9 mouse cellular contexts compared by ENCODE assay signal in the genomic region with DNA sequence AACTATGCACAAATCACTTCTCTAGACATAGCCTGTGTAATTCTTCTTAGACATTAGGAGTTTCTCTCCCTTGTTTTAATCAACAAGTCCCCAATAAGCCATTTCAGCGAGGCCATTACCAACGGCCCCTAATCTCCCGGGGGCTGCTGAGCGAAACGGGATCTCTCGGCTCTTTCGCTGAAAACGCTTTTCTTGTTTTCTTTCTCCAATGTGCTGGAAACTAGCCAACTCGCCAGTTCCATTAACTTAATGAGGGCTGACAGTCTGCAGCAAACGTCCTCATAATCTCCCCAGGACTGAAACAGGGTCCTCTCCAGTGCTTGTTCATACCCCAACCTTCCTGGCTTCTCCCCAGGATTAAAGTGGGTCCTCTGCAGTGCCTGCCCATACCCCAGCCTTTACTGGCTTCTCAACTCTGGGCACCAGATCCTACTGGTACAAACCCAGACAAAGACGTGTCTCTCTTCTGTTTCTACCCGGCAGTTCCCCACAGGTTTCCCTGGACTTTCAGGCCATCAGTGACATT.
DNase-seq lines count a peak whose midpoint lies in the region; ATAC-seq lines count a peak whose summit lies in the region.
"Had no signal": no experiment of that assay in that cellular context is flagged by ENCODE, and none has a peak within 500 bp of the region (broad histone marks: within the 10 kb centered on the region; RNA-seq: fewer than 3 reads in every experiment).

No protein-coding gene starts in this region.

- no peak overlapping the region for H3K4me2 ChIP-seq in kidney, embryonic 14.5 days (replicated peaks; ENCODE audit: low read depth, low read length)
- peak overlapping the region; percentile 26; the same call in 1 of the 2 replicates for H3K4me2 ChIP-seq in hindbrain, embryonic 16.5 days (ENCODE audit: low read length)
- H3K4me2 ChIP-seq in midbrain, embryonic 14.5 days (ENCODE audit: low read length): 0 out of 2 replicates have a peak overlapping the region, but pooled peaks have one; percentile 10

- ATAC-seq in kidney, embryonic 14.5 days (ENCODE audit: low FRiP score, low TSS enrichment): no peak
- ATAC-seq in hindbrain, embryonic 16.5 days: peak; percentile 45; the same call in 1 of the 2 replicates
- no peak for ATAC-seq in midbrain, embryonic 14.5 days (ENCODE audit: low FRiP score, low TSS enrichment)
- ATAC-seq: Patski had no signal

- H3K4me1 ChIP-seq in kidney, embryonic 14.5 days (ENCODE audit: control insufficient read depth, insufficient read depth, low read length): peaks cover 26% of the 10 kb centered on the region
- peaks cover 14% of the 10 kb centered on the region for H3K4me1 ChIP-seq in hindbrain, embryonic 16.5 days (ENCODE audit: control insufficient read depth, insufficient read depth, low read depth, low read length)
- H3K4me1 ChIP-seq in midbrain, embryonic 14.5 days (ENCODE audit: control insufficient read depth, insufficient read depth, low read length): peaks cover 10% of the 10 kb centered on the region

- H3K4me3 ChIP-seq in kidney, embryonic 14.5 days (ENCODE audit: low read length): no peak overlapping the region
- no peak overlapping the region for H3K4me3 ChIP-seq in hindbrain, embryonic 16.5 days (ENCODE audit: low read length)
- no peak overlapping the region for H3K4me3 ChIP-seq in midbrain, embryonic 14.5 days (replicated peaks; ENCODE audit: low read depth, low read length)

- no peak overlapping the region for H3K9ac ChIP-seq in kidney, embryonic 14.5 days (ENCODE audit: low read depth, low read length)
- H3K9ac ChIP-seq in hindbrain, embryonic 16.5 days (ENCODE audit: low read depth, low read length): no peak overlapping the region
- no peak overlapping the region for H3K9ac ChIP-seq in midbrain, embryonic 14.5 days (replicated peaks; ENCODE audit: low read length)

- no peaks in the 10 kb centered on the region for H3K9me3 ChIP-seq in kidney, embryonic 14.5 days (ENCODE audit: control insufficient read depth, low read length)
- H3K9me3 ChIP-seq in hindbrain, embryonic 16.5 days (ENCODE audit: control insufficient read depth, low read length): no peaks in the 10 kb centered on the region
- H3K9me3 ChIP-seq in midbrain, embryonic 14.5 days (ENCODE audit: control insufficient read depth, low read length): no peaks in the 10 kb centered on the region

- H3K36me3 ChIP-seq in kidney, embryonic 14.5 days (ENCODE audit: control insufficient read depth, insufficient read depth, low read length): no peaks in the 10 kb centered on the region
- no peaks in the 10 kb centered on the region for H3K36me3 ChIP-seq in hindbrain, embryonic 16.5 days (ENCODE audit: control insufficient read depth, insufficient read depth, low read length)
- no peaks in the 10 kb centered on the region for H3K36me3 ChIP-seq in midbrain, embryonic 14.5 days (ENCODE audit: control insufficient read depth, insufficient read depth, low read length)

- no peak overlapping the region for H3K27ac ChIP-seq in kidney, embryonic 14.5 days (ENCODE audit: low read depth, low read length)
- peak overlapping the region; percentile 42; the same call in 1 of the 2 replicates for H3K27ac ChIP-seq in hindbrain, embryonic 16.5 days (ENCODE audit: low read depth, low read length)
- H3K27ac ChIP-seq in midbrain, embryonic 14.5 days (replicated peaks; ENCODE audit: low read depth, low read length): no peak overlapping the region

- H3K27me3 ChIP-seq in kidney, embryonic 14.5 days (ENCODE audit: control insufficient read depth, insufficient read depth, low read length): no peaks in the 10 kb centered on the region
- H3K27me3 ChIP-seq in hindbrain, embryonic 16.5 days (replicated peaks; ENCODE audit: control insufficient read depth, insufficient read depth, low read length): no peaks in the 10 kb centered on the region; the same call in 1 of the 2 replicates
- no peaks in the 10 kb centered on the region; the same call in 1 of the 2 replicates for H3K27me3 ChIP-seq in midbrain, embryonic 14.5 days (ENCODE audit: control insufficient read depth, insufficient read depth, low read length)
- H3K27me3 ChIP-seq: Patski had no signal

- WGBS in kidney, embryonic 14.5 days: 12% methylated on average over 12 of the region's 12 CpGs
- WGBS in hindbrain, embryonic 16.5 days: 20% methylated on average over 12 of the region's 12 CpGs
- WGBS in midbrain, embryonic 14.5 days: 24% methylated on average over 12 of the region's 12 CpGs

- DNase-seq in adrenal gland, postnatal 14 days: peak; percentile 30
- no peak for DNase-seq in adrenal gland, postnatal 36 days
- peak; percentile 23 for DNase-seq in kidney, adult 9 months
- DNase-seq in midbrain, embryonic 14.5 days: peak; percentile 85
- DNase-seq in adrenal gland, postnatal 25 days: no peak
- DNase-seq in adrenal gland, adult 8-10 months: no peak

Comparison
In these comparisons a context has a peak if more than half of its experiments do, and no peak if none do; other contexts are left out.
1. DNase-seq: peak in adrenal gland, postnatal 14 days (single experiment), kidney, adult 9 months (single experiment) and midbrain, embryonic 14.5 days (single experiment); none in adrenal gland, postnatal 36 days (0 of 2), adrenal gland, postnatal 25 days (single experiment) and adrenal gland, adult 8-10 months (single experiment).